ENCODE assay signal across 17 mouse cellular contexts in genomic region chr12:71446892-71447268, GRCm38 (mm10).
DNase-seq lines count a peak whose midpoint lies in the region; ATAC-seq and TF ChIP-seq lines count a peak whose summit lies in the region.
"Had no signal": no experiment of that assay in that cellular context is flagged by ENCODE, and none has a peak within 500 bp of the region (broad histone marks: within the 10 kb centered on the region; RNA-seq: fewer than 3 reads in every experiment).

No protein-coding gene starts in this region.

- no peak for TF ChIP-seq POLR2A in heart, adult 2 months (IDR thresholded peaks at IDR 0.05; ENCODE audit: insufficient read depth, low read depth, low read length)

- no peaks in the 10 kb centered on the region for H3K79me2 ChIP-seq in heart, adult 2 months (replicated peaks; ENCODE audit: control insufficient read depth, insufficient read depth, low read length)

- H3K4me3 ChIP-seq in heart, adult 2 months, result no peak overlapping the region
- no peak overlapping the region for H3K4me3 ChIP-seq in intestine, postnatal 0 days (ENCODE audit: low read depth, low read length)
- no peak overlapping the region for H3K4me3 ChIP-seq in stomach, embryonic 14.5 days (ENCODE audit: low read depth, low read length)
- H3K4me3 ChIP-seq: embryonic facial prominence, embryonic 13.5 days; hindbrain, embryonic 15.5 days; liver, embryonic 13.5 days; midbrain, embryonic 12.5 days; neural tube, embryonic 12.5 days had no signal

- H3K9ac ChIP-seq in heart, adult 2 months (ENCODE audit: low read depth, low read length), result no peak overlapping the region
- no peak overlapping the region for H3K9ac ChIP-seq in intestine, postnatal 0 days (ENCODE audit: low read depth, low read length)
- H3K9ac ChIP-seq in stomach, embryonic 14.5 days (replicated peaks; ENCODE audit: low read depth, low read length), result no peak overlapping the region
- H3K9ac ChIP-seq: embryonic facial prominence, embryonic 13.5 days; hindbrain, embryonic 15.5 days; liver, embryonic 13.5 days; midbrain, embryonic 12.5 days; neural tube, embryonic 12.5 days had no signal

- H3K4me2 ChIP-seq in intestine, postnatal 0 days (replicated peaks; ENCODE audit: low read depth), result no peak overlapping the region
- H3K4me2 ChIP-seq in stomach, embryonic 14.5 days (replicated peaks; ENCODE audit: low read depth, low read length), result no peak overlapping the region
- H3K4me2 ChIP-seq: embryonic facial prominence, embryonic 13.5 days; hindbrain, embryonic 15.5 days; liver, embryonic 13.5 days; midbrain, embryonic 12.5 days; neural tube, embryonic 12.5 days had no signal

- no peaks in the 10 kb centered on the region for H3K36me3 ChIP-seq in heart, adult 2 months (ENCODE audit: control insufficient read depth, insufficient read depth, low read length)
- H3K36me3 ChIP-seq in intestine, postnatal 0 days (ENCODE audit: control insufficient read depth, insufficient read depth), result no peaks in the 10 kb centered on the region
- H3K36me3 ChIP-seq in stomach, embryonic 14.5 days (ENCODE audit: control insufficient read depth, insufficient read depth, low read length), result no peaks in the 10 kb centered on the region
- H3K36me3 ChIP-seq: embryonic facial prominence, embryonic 13.5 days; hindbrain, embryonic 15.5 days; liver, embryonic 13.5 days; midbrain, embryonic 12.5 days; neural tube, embryonic 12.5 days had no signal

- intact Hi-C loops in heart, adult 2 months (cut with DNase I), result no loop called here

- no peak for TF ChIP-seq EP300 in heart, adult 2 months (IDR thresholded peaks at IDR 0.05; ENCODE audit: insufficient read depth, low read depth, low read length)

- ATAC-seq in intestine, postnatal 0 days, result no peak
- ATAC-seq in stomach, embryonic 14.5 days (ENCODE audit: insufficient number of reproducible peaks, insufficient read depth, low FRiP score, low read depth), result no peak
- no peak for ATAC-seq in monocyte, adult 5-6 weeks (replicated peaks; ENCODE audit: insufficient number of reproducible peaks, low FRiP score, low TSS enrichment, poor library complexity, severe bottlenecking)

- TF ChIP-seq CTCF in heart, adult 2 months (IDR thresholded peaks at IDR 0.05), result no peak
- TF ChIP-seq CTCF in intestine, postnatal 0 days (IDR thresholded peaks at IDR 0.05; ENCODE audit: low read depth), result no peak

- WGBS in heart, adult 2 months, result 20% methylated on average over 7 of the region's 7 CpGs
- 31% methylated on average over 7 of the region's 7 CpGs for WGBS in intestine, postnatal 0 days
- 38% methylated on average over 7 of the region's 7 CpGs for WGBS in stomach, embryonic 14.5 days

- H3K4me1 ChIP-seq in heart, adult 2 months (ENCODE audit: control insufficient read depth, insufficient read depth, low read length), result no peaks in the 10 kb centered on the region; the same call in 1 of the 2 replicates
- H3K4me1 ChIP-seq in intestine, postnatal 0 days (replicated peaks; ENCODE audit: control insufficient read depth, insufficient read depth, low read length), result no peaks in the 10 kb centered on the region
- H3K4me1 ChIP-seq in stomach, embryonic 14.5 days (ENCODE audit: control insufficient read depth, insufficient read depth, low read length), result 0 out of 2 replicates have a peak, but pooled peaks cover 8% of the 10 kb centered on the region
- H3K4me1 ChIP-seq: liver, embryonic 13.5 days; midbrain, embryonic 12.5 days; neural tube, embryonic 12.5 days had no signal

- peak overlapping the region; percentile 3 for H3K27ac ChIP-seq in heart, adult 2 months
- peak overlapping the region; percentile 15; the same call in 1 of the 2 replicates for H3K27ac ChIP-seq in intestine, postnatal 0 days (ENCODE audit: low read depth, low read length)
- peak overlapping the region; percentile 52; the same call in 1 of the 2 replicates for H3K27ac ChIP-seq in stomach, embryonic 14.5 days (ENCODE audit: low read length)
- H3K27ac ChIP-seq: embryonic facial prominence, embryonic 13.5 days; hindbrain, embryonic 15.5 days; liver, embryonic 13.5 days; midbrain, embryonic 12.5 days; neural tube, embryonic 12.5 days had no signal

- peak in 1 of 2 experiments; percentile 21 for DNase-seq in heart, adult 2 months
- no peak for DNase-seq in heart, adult 8-10 months (ENCODE audit: low spot score)
- DNase-seq in kidney, postnatal 36 days, result peak; percentile 56 to 63
- no peak for DNase-seq in layer of hippocampus, postnatal 25 days (ENCODE audit: extremely low spot score in 1 of 2, low spot score in 1 of 2)
- DNase-seq in thymus, postnatal 0 days (ENCODE audit: low spot score), result no peak
- DNase-seq: adrenal gland, postnatal 25 days; cerebellum, adult 9-10 months; liver, embryonic 13.5 days; right cerebral cortex, postnatal 25 days; thymus, adult 2 months had no signal

- no peaks in the 10 kb centered on the region for H3K9me3 ChIP-seq in intestine, postnatal 0 days (ENCODE audit: control insufficient read depth)
- no peaks in the 10 kb centered on the region for H3K9me3 ChIP-seq in stomach, embryonic 14.5 days (ENCODE audit: control insufficient read depth, low read depth, low read length)
- H3K9me3 ChIP-seq: embryonic facial prominence, embryonic 13.5 days; hindbrain, embryonic 15.5 days; liver, embryonic 13.5 days; midbrain, embryonic 12.5 days; neural tube, embryonic 12.5 days had no signal

- no peaks in the 10 kb centered on the region for H3K27me3 ChIP-seq in heart, adult 2 months (ENCODE audit: control insufficient read depth, insufficient read depth, low read length)
- no peaks in the 10 kb centered on the region for H3K27me3 ChIP-seq in intestine, postnatal 0 days (replicated peaks; ENCODE audit: control insufficient read depth, insufficient read depth, low read length)
- no peaks in the 10 kb centered on the region for H3K27me3 ChIP-seq in stomach, embryonic 14.5 days (ENCODE audit: control insufficient read depth, insufficient read depth, low read length)
- H3K27me3 ChIP-seq: embryonic facial prominence, embryonic 13.5 days; hindbrain, embryonic 15.5 days; liver, embryonic 13.5 days; midbrain, embryonic 12.5 days; neural tube, embryonic 12.5 days had no signal

Comparison
In these comparisons a context has a peak if more than half of its experiments do, and no peak if none do; other contexts are left out.
1. DNase-seq: peak in kidney, postnatal 36 days (2 of 2); none in heart, adult 8-10 months (single experiment), layer of hippocampus, postnatal 25 days (0 of 2) and thymus, postnatal 0 days (single experiment).
2. Peak in every context shown above with its lines, with median percentiles within 50 percentile points of each other: H3K27ac ChIP-seq.